Mouse (Mus musculus): Measurements from ENCODE around the gene Cenpj. TPM values are rescaled to one million over a fixed set of nuclear protein-coding genes. Genes with fewer than 3 reads are reported as not detected.
A peak's percentile ranks its signal among the peaks of the same experiment; 100 is the strongest.

The Cenpj gene
- polyA plus RNA-seq, 1 experiment = 2.2 TPM

DNA sequence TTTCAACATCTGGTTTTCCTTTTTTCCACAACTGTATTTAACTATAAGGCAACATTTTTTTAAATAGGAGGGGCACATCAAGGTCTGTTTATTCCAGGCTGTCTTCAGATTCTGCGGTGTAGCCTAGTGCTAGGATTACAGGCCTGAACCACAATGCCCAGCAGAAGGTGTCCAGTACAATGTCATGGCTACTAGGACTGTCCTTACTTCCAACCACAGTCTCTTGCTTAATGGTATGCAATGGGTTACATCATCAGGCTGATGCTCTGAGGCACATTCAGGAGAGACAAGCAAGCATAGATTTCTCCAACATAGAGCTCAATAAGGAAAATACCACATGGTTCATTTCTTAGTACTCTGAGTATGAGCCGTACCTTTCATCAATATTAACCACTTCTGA is 20.5 kb downstream of the Cenpj start:
- TF ChIP-seq POLR2A (IDR thresholded peaks at IDR 0.05; ENCODE audit: extremely low read depth, insufficient read depth, low read length) (no peak), CTCF (IDR thresholded peaks at IDR 0.05; ENCODE audit: extremely low read depth, insufficient read depth, low read length) (no peak)

GRCm38 (mm10) chr14:56553331-56553730 is 21.9 kb downstream of the Cenpj start:
- TF ChIP-seq POLR2A (IDR thresholded peaks at IDR 0.05; ENCODE audit: extremely low read depth, insufficient read depth, low read length) (no peak), CTCF (IDR thresholded peaks at IDR 0.05; ENCODE audit: extremely low read depth, insufficient read depth, low read length) (no peak)
- Histone ChIP-seq H3K4me1 (ENCODE audit: control insufficient read depth, insufficient read depth, low read length) (no peaks in the 10 kb centered on the region), H3K4me3 (ENCODE audit: insufficient read depth, low read length) (no peak overlapping the region), H3K27ac (ENCODE audit: insufficient read depth, low read length) (no peak overlapping the region)

More for the DNA sequence above, 20.5 kb downstream of the Cenpj start:
- no peaks in the 10 kb centered on the region for H3K4me1 ChIP-seq (ENCODE audit: control insufficient read depth, insufficient read depth, low read length)
- H3K27ac ChIP-seq (ENCODE audit: insufficient read depth, low read length) = no peak overlapping the region
- no peak overlapping the region for H3K4me3 ChIP-seq (ENCODE audit: insufficient read depth, low read length)

- no peaks in the 10 kb centered on the region for H3K4me1 ChIP-seq (ENCODE audit: control insufficient read depth, insufficient read depth, low read length)
- TF ChIP-seq CTCF (IDR thresholded peaks at IDR 0.05; ENCODE audit: extremely low read depth, insufficient read depth, low read length) = no peak
- TF ChIP-seq POLR2A (IDR thresholded peaks at IDR 0.05; ENCODE audit: extremely low read depth, insufficient read depth, low read length) = no peak
- H3K4me3 ChIP-seq (ENCODE audit: insufficient read depth, low read length) = no peak overlapping the region
- H3K27ac ChIP-seq (ENCODE audit: insufficient read depth, low read length) = no peak overlapping the region
Measured at GRCm38 (mm10) chr14:56552924-56553323, 22.3 kb downstream of the Cenpj start.

DNA sequence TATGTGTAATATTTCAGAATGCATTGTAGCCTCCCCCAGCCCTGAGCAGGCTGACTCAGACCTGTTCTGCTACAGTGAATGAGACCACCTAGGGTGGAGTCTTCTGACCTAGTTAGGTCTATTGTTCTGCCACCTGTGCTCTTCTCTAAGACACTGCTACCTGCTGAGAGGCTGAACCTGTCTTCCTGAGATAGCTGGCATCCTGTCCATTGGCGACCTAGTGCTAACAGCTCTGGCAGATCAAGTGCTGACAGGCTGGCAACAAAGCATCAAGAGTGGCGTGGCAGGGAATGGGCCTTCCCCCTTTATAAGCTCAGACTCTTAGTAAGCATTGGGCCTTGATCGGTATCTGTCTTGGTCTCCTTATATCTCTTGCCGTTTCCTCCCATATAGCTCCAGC is 24.3 kb downstream of the Cenpj start:
- TF ChIP-seq CTCF (IDR thresholded peaks at IDR 0.05; ENCODE audit: extremely low read depth, insufficient read depth, low read length) (no peak), POLR2A (IDR thresholded peaks at IDR 0.05; ENCODE audit: extremely low read depth, insufficient read depth, low read length) (no peak)
- no peak overlapping the region for H3K27ac ChIP-seq (ENCODE audit: insufficient read depth, low read length)
- H3K4me3 ChIP-seq (ENCODE audit: insufficient read depth, low read length) = no peak overlapping the region
- no peaks in the 10 kb centered on the region for H3K4me1 ChIP-seq (ENCODE audit: control insufficient read depth, insufficient read depth, low read length)

GRCm38 (mm10) chr14:56545491-56545890 is 29.7 kb downstream of the Cenpj start:
- Histone ChIP-seq H3K27ac (ENCODE audit: insufficient read depth, low read length) (no peak overlapping the region), H3K4me1 (ENCODE audit: control insufficient read depth, insufficient read depth, low read length) (no peaks in the 10 kb centered on the region), H3K4me3 (ENCODE audit: insufficient read depth, low read length) (no peak overlapping the region)
- TF ChIP-seq POLR2A (IDR thresholded peaks at IDR 0.05; ENCODE audit: extremely low read depth, insufficient read depth, low read length) (no peak), CTCF (IDR thresholded peaks at IDR 0.05; ENCODE audit: extremely low read depth, insufficient read depth, low read length) (no peak)

- no peak for TF ChIP-seq CTCF (IDR thresholded peaks at IDR 0.05; ENCODE audit: extremely low read depth, insufficient read depth, low read length)
- no peak for TF ChIP-seq POLR2A (IDR thresholded peaks at IDR 0.05; ENCODE audit: extremely low read depth, insufficient read depth, low read length)
- Histone ChIP-seq H3K4me3 (ENCODE audit: insufficient read depth, low read length) (no peak overlapping the region), H3K4me1 (ENCODE audit: control insufficient read depth, insufficient read depth, low read length) (no peaks in the 10 kb centered on the region), H3K27ac (ENCODE audit: insufficient read depth, low read length) (no peak overlapping the region)
Measured at GRCm38 (mm10) chr14:56544946-56545345, 30.3 kb downstream of the Cenpj start.

- Histone ChIP-seq H3K4me1 (ENCODE audit: control insufficient read depth, insufficient read depth, low read length) (no peaks in the 10 kb centered on the region), H3K4me3 (ENCODE audit: insufficient read depth, low read length) (no peak overlapping the region), H3K27ac (ENCODE audit: insufficient read depth, low read length) (no peak overlapping the region)
- TF ChIP-seq CTCF (IDR thresholded peaks at IDR 0.05; ENCODE audit: extremely low read depth, insufficient read depth, low read length) (no peak), POLR2A (IDR thresholded peaks at IDR 0.05; ENCODE audit: extremely low read depth, insufficient read depth, low read length) (no peak)
Measured at GRCm38 (mm10) chr14:56530788-56531187, 44.4 kb downstream of the Cenpj start.

GRCm38 (mm10) chr14:56514775-56515174 is 60.5 kb downstream of the Cenpj start:
- Histone ChIP-seq H3K4me1 (ENCODE audit: control insufficient read depth, insufficient read depth, low read length) (no peaks in the 10 kb centered on the region), H3K4me3 (ENCODE audit: insufficient read depth, low read length) (no peak overlapping the region), H3K27ac (ENCODE audit: insufficient read depth, low read length) (no peak overlapping the region)
- TF ChIP-seq CTCF (IDR thresholded peaks at IDR 0.05; ENCODE audit: extremely low read depth, insufficient read depth, low read length) (no peak), POLR2A (IDR thresholded peaks at IDR 0.05; ENCODE audit: extremely low read depth, insufficient read depth, low read length) (no peak)

- Histone ChIP-seq H3K4me1 (ENCODE audit: control insufficient read depth, insufficient read depth, low read length) (no peaks in the 10 kb centered on the region), H3K27ac (ENCODE audit: insufficient read depth, low read length) (no peak overlapping the region), H3K4me3 (ENCODE audit: insufficient read depth, low read length) (no peak overlapping the region)
- no peak for TF ChIP-seq POLR2A (IDR thresholded peaks at IDR 0.05; ENCODE audit: extremely low read depth, insufficient read depth, low read length)
- TF ChIP-seq CTCF (IDR thresholded peaks at IDR 0.05; ENCODE audit: extremely low read depth, insufficient read depth, low read length) = peak; percentile 45
Measured at GRCm38 (mm10) chr14:56512084-56512483, 63.1 kb downstream of the Cenpj start.

GRCm38 (mm10) chr14:56506743-56507142 is 68.5 kb downstream of the Cenpj start:
- Histone ChIP-seq H3K4me1 (ENCODE audit: control insufficient read depth, insufficient read depth, low read length) (no peaks in the 10 kb centered on the region), H3K27ac (ENCODE audit: insufficient read depth, low read length) (no peak overlapping the region), H3K4me3 (ENCODE audit: insufficient read depth, low read length) (no peak overlapping the region)
- TF ChIP-seq CTCF (IDR thresholded peaks at IDR 0.05; ENCODE audit: extremely low read depth, insufficient read depth, low read length) (no peak), POLR2A (IDR thresholded peaks at IDR 0.05; ENCODE audit: extremely low read depth, insufficient read depth, low read length) (no peak)
